Mouse (Mus musculus): ENCODE results near the gene Chil5. TPM values are rescaled to one million over a fixed set of nuclear protein-coding genes. Genes with fewer than 3 reads are reported as not detected.
"Not testable (repeated sequence)": the region's sequence is repeated elsewhere in the genome, so short reads cannot be mapped to it uniquely, and the experiment has no call there.

Chil5 gene
- polyA plus RNA-seq, 1 experiment from 2014 or later: not detected

DNA sequence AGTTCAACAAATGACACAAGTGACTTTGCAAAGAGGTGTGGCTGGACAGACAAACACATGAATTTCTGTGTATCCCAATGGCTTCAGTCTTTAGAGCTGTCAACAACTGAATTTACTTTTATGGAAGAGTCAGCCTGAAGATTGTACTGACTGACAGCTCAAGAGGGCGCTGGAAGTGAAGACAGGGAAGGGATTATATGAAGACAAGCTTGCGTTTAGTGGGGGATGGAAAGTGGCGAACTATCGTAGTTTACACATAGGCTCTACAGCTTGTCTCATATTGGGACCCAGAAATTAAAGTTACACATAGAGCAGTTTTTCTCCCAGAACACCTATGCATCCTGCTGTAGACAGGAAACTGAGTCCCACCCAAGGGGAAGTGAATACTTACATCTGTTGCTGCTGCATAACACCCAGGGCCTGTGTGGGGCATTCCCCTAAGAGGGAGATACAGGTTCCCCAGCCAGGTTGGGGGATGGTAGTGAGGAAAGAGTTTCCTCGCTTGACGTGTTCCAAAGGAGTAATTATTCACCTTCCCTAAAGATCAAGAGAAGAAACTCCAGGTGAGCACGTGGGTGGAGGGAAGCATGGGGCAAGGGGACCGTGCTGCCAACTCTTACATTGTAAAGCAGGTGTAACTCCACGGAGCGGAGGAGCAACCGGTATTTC lies 31.8 kb downstream of the Chil5 start:
- no peak overlapping the region for H3K9ac ChIP-seq (replicated peaks)
- no peaks in the 10 kb centered on the region for H3K27me3 ChIP-seq
- peaks cover 8% of the 10 kb centered on the region for H3K4me1 ChIP-seq
- peak; percentile 57 for ATAC-seq (replicated peaks)
- WGBS: 16% methylated on average over 11 of the region's 11 CpGs
- H3K27ac ChIP-seq (replicated peaks): no peak overlapping the region
- peak overlapping the region; percentile 25 for H3K4me3 ChIP-seq
- peak overlapping the region; percentile 46 for H3K4me2 ChIP-seq (replicated peaks)
- H3K36me3 ChIP-seq: no peaks in the 10 kb centered on the region
- no peaks in the 10 kb centered on the region for H3K9me3 ChIP-seq

DNA sequence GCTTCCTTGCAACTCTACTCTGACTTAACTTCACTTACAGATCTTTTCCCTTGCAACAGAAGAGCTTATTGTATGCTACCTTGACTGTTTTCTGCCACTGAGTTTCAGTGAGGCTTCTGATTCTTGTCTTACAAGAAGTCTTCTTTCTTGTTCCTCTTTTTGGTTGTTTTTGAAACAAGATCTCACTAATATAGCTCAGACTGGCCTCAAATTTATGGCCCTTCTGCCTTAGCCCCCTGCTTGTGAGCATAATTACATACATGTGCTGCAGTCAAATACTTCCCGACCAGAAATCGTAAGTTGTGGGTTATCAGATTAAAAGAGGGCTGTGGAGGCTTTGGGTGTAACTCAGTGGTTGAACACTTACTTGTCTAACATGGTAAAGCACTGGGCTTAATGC lies 37.9 kb downstream of the Chil5 start:
- 88% methylated on average over 2 of the region's 2 CpGs for WGBS
- H3K4me2 ChIP-seq (replicated peaks): no peak overlapping the region
- no peak overlapping the region for H3K4me3 ChIP-seq
- no peak for ATAC-seq (replicated peaks)
- H3K4me1 ChIP-seq: no peaks in the 10 kb centered on the region
- no peak overlapping the region for H3K27ac ChIP-seq (replicated peaks)
- H3K36me3 ChIP-seq: no peaks in the 10 kb centered on the region
- no peaks in the 10 kb centered on the region for H3K27me3 ChIP-seq
- no peak overlapping the region for H3K9ac ChIP-seq (replicated peaks)
- H3K9me3 ChIP-seq: no peaks in the 10 kb centered on the region

DNA sequence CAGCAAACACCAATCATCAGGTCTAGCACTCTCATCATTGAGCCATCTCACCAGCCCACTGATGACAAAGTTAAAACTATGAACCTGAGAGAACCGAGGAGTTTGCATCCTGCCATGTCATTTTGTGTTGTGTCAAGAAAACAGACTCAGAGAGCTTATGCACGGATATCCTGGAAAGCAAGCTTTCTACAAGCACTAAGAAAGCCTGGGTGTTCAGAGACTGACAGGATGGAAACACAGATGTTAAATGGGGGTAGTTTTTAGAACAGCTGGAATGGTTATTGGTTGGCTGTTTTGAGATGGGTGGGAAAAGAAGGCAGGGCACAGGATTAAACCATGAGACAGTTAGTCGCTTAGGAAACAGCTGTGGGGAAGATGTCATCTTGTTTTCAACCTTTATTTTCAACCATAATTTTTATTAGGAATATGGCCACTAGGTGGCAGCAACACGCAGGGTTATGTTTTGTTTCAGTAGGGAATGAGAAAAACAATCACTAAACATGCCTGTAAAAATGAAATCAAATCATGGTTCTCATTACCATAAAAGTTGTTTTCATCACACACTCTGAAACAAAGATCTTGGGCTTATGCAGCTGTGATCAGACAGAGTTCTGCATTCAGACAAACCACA lies 40.8 kb downstream of the Chil5 start:
- Histone ChIP-seq H3K4me1 (no peaks in the 10 kb centered on the region), H3K36me3 (no peaks in the 10 kb centered on the region), H3K4me3 (no peak overlapping the region), H3K9ac (replicated peaks) (no peak overlapping the region), H3K4me2 (replicated peaks) (no peak overlapping the region), H3K27me3 (no peaks in the 10 kb centered on the region), H3K9me3 (no peaks in the 10 kb centered on the region), H3K27ac (replicated peaks) (no peak overlapping the region)
- 33% methylated on average over 4 of the region's 4 CpGs for WGBS
- peak; percentile 43; the same call in 1 of the 2 replicates for ATAC-seq (replicated peaks)

DNA sequence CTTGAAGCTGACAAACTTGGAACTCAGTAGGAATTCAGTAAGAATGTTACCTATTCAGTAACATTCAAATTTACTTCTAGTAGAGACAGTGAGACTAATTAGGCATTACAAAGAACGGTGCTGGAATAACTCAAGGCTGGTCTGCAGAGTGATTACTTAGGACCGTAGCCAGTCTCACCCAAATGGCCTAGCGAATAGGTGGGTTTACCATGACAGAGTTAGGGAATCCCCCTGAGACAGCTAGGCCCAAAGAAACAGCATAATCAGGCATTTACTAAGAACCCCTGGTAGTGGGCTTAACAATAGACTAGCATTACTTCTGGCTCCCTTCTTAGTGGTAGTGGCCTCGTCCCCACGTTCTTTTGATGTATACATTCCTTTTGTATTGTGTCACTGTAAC lies 43.0 kb downstream of the Chil5 start:
- not testable (repeated sequence) for ATAC-seq (replicated peaks)

DNA sequence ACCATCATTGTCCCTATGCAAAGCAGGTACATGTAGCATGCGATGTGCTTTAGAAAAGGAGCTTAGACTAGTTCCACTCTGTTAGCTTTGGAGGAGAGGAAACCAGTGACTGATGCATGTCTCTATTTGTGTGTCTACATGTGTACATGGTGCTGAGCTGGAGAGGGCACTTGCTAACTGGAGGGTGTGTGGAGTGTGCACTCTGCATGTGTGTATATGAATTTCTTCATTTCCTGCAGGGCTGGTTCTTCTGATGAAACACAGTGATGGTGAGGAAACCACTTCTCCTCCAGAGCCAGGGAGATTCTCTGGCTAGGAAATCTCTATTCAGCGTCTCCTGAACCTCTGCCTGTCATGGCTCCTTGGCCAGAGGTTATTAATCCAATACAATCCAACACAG lies 58.4 kb downstream of the Chil5 start:
- Histone ChIP-seq H3K4me1 (no peaks in the 10 kb centered on the region), H3K4me3 (no peak overlapping the region), H3K9ac (replicated peaks) (no peak overlapping the region), H3K9me3 (no peaks in the 10 kb centered on the region), H3K27ac (replicated peaks) (no peak overlapping the region), H3K36me3 (peaks cover 18% of the 10 kb centered on the region; the same call in 1 of the 2 replicates), H3K4me2 (replicated peaks) (no peak overlapping the region), H3K27me3 (no peaks in the 10 kb centered on the region)
- no peak for ATAC-seq (replicated peaks)
- 87% methylated on average over 2 of the region's 2 CpGs for WGBS

More for the DNA sequence above, 43.0 kb downstream of the Chil5 start:
- H3K4me1 ChIP-seq; H3K9ac ChIP-seq (replicated peaks); H3K27me3 ChIP-seq; H3K36me3 ChIP-seq; H3K27ac ChIP-seq (replicated peaks); H3K4me3 ChIP-seq; H3K4me2 ChIP-seq (replicated peaks); H3K9me3 ChIP-seq: not testable (repeated sequence)
- 35% methylated on average over 5 of the region's 5 CpGs for WGBS

DNA sequence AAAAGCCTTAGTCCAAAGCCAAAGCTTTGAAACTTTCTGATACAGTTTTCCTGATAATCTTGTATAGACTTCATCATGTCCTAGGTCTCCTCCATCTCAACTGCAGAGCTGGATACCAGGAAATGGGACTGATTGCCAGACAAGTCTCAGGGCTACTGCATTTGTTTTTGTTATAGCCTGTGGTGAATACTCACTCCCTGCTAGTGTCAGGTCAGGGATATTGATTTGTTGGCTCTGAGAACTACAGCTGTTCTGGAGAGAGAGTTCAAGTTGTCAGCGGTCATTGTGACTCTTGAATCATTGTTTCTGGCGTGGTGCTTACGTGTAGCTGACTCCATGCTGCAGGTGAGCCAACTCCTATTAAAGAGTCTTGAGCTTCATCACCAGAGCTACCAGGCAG lies 59.2 kb downstream of the Chil5 start, which contains the start of gene Ovgp1:
Gene Ovgp1 (plus strand): TSS at position 301 of the 400 bp plus-strand sequence.
- H3K4me1 ChIP-seq: no peaks in the 10 kb centered on the region
- H3K4me3 ChIP-seq: no peak within 1 kb of the TSS
- no peak within 1 kb of the TSS for H3K9ac ChIP-seq (replicated peaks)
- 89% methylated on average over 3 of the region's 3 CpGs for WGBS
- peaks cover 25% of the 10 kb centered on the region for H3K36me3 ChIP-seq
- H3K9me3 ChIP-seq: no peaks in the 10 kb centered on the region
- H3K4me2 ChIP-seq (replicated peaks): no peak within 1 kb of the TSS
- H3K27me3 ChIP-seq: no peaks in the 10 kb centered on the region
- no peak for ATAC-seq (replicated peaks)
- H3K27ac ChIP-seq (replicated peaks): no peak within 1 kb of the TSS

DNA sequence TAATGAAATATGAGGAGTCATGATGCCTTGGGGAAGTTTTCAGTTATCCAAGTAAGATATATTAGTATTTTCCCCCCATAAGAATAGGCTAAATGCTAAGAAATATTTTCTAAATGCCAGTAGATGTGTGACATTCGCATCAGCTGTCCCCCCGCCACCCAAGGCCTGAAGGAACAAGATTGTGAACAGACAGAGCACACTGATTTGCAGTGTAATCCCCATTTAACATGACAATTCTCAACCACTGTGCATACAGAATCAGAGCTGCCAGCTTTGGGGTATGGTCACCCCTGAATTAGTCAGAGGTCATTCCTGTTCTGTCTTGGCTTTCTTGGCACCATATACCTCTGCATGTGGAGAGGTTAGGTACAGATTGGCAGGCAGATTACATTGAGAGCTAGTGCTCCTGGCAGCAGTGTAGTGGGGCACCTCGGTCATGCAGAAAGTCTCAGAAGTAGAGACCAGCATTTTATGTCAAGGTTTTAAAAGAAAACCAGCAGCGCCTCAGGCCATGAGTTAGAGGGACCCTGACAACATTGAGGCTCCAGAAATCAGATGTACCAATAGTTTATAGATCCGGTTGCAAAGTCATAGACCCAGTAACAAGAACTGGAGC lies 60.7 kb downstream of the Chil5 start:
- no peaks in the 10 kb centered on the region for H3K9me3 ChIP-seq
- no peak overlapping the region for H3K9ac ChIP-seq (replicated peaks)
- WGBS: 83% methylated on average over 5 of the region's 5 CpGs
- no peak overlapping the region for H3K4me2 ChIP-seq (replicated peaks)
- peaks cover 40% of the 10 kb centered on the region for H3K36me3 ChIP-seq
- H3K4me3 ChIP-seq: no peak overlapping the region
- no peaks in the 10 kb centered on the region for H3K4me1 ChIP-seq
- no peak for ATAC-seq (replicated peaks)
- H3K27ac ChIP-seq (replicated peaks): no peak overlapping the region
- H3K27me3 ChIP-seq: no peaks in the 10 kb centered on the region

Other genes starting within 250 kb of the Chil5 start
- gene Rap1a, start 231.5 kb downstream of the Chil5 start, polyA plus RNA-seq (2015; fragmentation: Nextera tagmentation; extraction: Ambion mirVana): 76.3 and 78.3 TPM in 2 replicates
- gene Adora3, start 162.0 kb downstream of the Chil5 start, polyA plus RNA-seq (2015; fragmentation: Nextera tagmentation; extraction: Ambion mirVana): 0.23 and 0.46 TPM in 2 replicates
- gene Tmigd3, start 161.9 kb downstream of the Chil5 start, polyA plus RNA-seq (2015; fragmentation: Nextera tagmentation; extraction: Ambion mirVana): 0.24 TPM in 1 of 2 replicates, not detected in the other
- gene I830077J02Rik, start 100.2 kb downstream of the Chil5 start, polyA plus RNA-seq (2015; fragmentation: Nextera tagmentation; extraction: Ambion mirVana): 0.20 and 0.23 TPM in 2 replicates
- gene Wdr77, start 73.4 kb downstream of the Chil5 start, polyA plus RNA-seq (2015; fragmentation: Nextera tagmentation; extraction: Ambion mirVana): 101 and 109 TPM in 2 replicates
- gene Atp5f1, start 72.7 kb downstream of the Chil5 start, polyA plus RNA-seq (2015; fragmentation: Nextera tagmentation; extraction: Ambion mirVana): 477 and 490 TPM in 2 replicates
- 4.1 and 4.5 TPM in 2 replicates for gene Ovgp1, start 59.1 kb downstream of the Chil5 start, polyA plus RNA-seq (2015; fragmentation: Nextera tagmentation; extraction: Ambion mirVana)
- 3.7 and 8.5 TPM in 2 replicates for gene Pifo, start 18.2 kb downstream of the Chil5 start, polyA plus RNA-seq (2015; fragmentation: Nextera tagmentation; extraction: Ambion mirVana)
- gene Chia1, start 80.4 kb upstream of the Chil5 start, polyA plus RNA-seq (2015; fragmentation: Nextera tagmentation; extraction: Ambion mirVana): 0.36 and 1.1 TPM in 2 replicates
- gene Chil3, start 134.8 kb upstream of the Chil5 start, polyA plus RNA-seq (2015; fragmentation: Nextera tagmentation; extraction: Ambion mirVana): not detected in 2 replicates
- not detected in 2 replicates for gene Chil4, start 186.7 kb upstream of the Chil5 start, polyA plus RNA-seq (2015; fragmentation: Nextera tagmentation; extraction: Ambion mirVana)